Mouse (Mus musculus): ENCODE data around the gene D130052B06Rik. TPM values are rescaled to one million over a fixed set of nuclear protein-coding genes. Genes with fewer than 3 reads are reported as not detected.

D130052B06Rik gene
- 0.80 and 1.6 TPM in 2 replicates for polyA plus RNA-seq (2016; fragmentation: Nextera tagmentation; extraction: Ambion mirVana)

GRCm38 (mm10) chr11:33598986-33599385 lies at the start of gene D130052B06Rik:
D130052B06Rik (plus strand) TSS chr11:33599302.
- Histone ChIP-seq H3K4me2 (replicated peaks) (no peak within 1 kb of the TSS), H3K9ac (no peak within 1 kb of the TSS), H3K27ac (no peak within 1 kb of the TSS), H3K9me3 (no peaks in the 10 kb centered on the region), H3K4me3 (no peak within 1 kb of the TSS), H3K4me1 (no peaks in the 10 kb centered on the region), H3K27me3 (replicated peaks) (no peaks in the 10 kb centered on the region), H3K36me3 (no peaks in the 10 kb centered on the region)
- 85% methylated on average over 4 of the region's 4 CpGs for WGBS
- no peak for ATAC-seq (ENCODE audit: low FRiP score, low read depth)

DNA sequence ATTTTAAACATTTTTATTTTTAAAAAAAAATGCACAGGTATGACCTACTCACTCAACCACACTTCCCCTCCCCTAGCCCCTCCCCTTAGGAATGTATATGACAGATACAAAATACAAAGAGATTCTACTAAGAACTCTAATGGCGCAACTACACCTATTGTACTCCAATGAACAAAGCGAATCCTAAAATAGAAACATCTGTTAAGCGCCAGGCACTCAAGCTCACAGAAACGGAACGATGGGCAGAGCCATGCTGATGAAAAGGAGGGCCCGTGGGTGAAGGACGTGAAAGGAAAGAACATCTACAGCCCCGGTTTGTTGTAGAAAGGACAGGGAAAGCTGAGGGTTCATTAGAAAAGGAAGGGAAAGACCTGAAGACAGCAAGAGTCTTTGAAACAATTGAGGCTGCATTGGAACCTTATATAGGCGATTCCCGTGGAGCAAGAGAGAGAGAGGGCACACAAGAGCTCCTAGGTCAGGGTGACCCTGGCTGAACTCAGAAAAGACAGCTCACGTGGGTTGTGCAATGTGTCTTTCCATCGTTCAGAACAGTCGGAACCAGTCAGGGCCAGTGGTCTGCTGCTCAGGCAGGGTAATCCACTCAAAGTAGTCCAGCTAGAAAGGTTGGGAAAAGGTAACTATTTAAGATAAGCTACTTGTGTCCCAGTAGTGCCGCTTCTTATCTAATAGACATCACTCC lies 48.1 kb upstream of the D130052B06Rik start:
- H3K4me3 ChIP-seq, result no peak overlapping the region
- no peaks in the 10 kb centered on the region for H3K27me3 ChIP-seq (replicated peaks)
- H3K4me1 ChIP-seq, result no peaks in the 10 kb centered on the region
- no peak overlapping the region for H3K9ac ChIP-seq
- no peak for ATAC-seq (ENCODE audit: low FRiP score, low read depth)
- no peak overlapping the region for H3K27ac ChIP-seq
- H3K36me3 ChIP-seq, result no peaks in the 10 kb centered on the region
- WGBS, result 79% methylated on average over 14 of the region's 14 CpGs
- no peak overlapping the region for H3K4me2 ChIP-seq (replicated peaks)
- no peaks in the 10 kb centered on the region for H3K9me3 ChIP-seq

DNA sequence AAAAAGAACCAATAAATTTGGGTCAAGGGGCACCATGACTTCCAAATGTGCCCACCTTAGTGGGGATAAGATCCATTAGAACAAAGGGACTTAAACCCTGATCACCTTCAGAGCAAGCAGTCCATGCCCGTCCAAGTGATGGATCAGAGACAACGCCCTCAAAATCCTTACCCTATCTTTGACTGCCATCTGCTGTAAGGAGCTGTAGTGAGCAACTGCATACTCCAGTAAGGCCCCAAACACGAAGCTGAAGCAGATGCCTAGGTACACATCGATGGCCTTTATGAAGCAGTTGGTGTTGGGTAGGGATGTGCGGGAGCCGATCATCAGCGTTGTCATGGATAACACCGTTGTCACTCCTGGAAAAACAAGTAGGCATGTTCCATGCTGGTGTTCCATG lies 45.0 kb upstream of the D130052B06Rik start:
- no peak for ATAC-seq (ENCODE audit: low FRiP score, low read depth)
- Histone ChIP-seq H3K27ac (no peak overlapping the region), H3K9ac (no peak overlapping the region), H3K4me2 (replicated peaks) (no peak overlapping the region), H3K36me3 (no peaks in the 10 kb centered on the region), H3K4me3 (no peak overlapping the region), H3K9me3 (no peaks in the 10 kb centered on the region), H3K4me1 (no peaks in the 10 kb centered on the region), H3K27me3 (replicated peaks) (no peaks in the 10 kb centered on the region)
- 87% methylated on average over 8 of the region's 8 CpGs for WGBS

- ATAC-seq (ENCODE audit: low FRiP score, low read depth), result no peak
- 87% methylated on average over 2 of the region's 2 CpGs for WGBS
- no peak overlapping the region for H3K4me3 ChIP-seq
- no peak overlapping the region for H3K9ac ChIP-seq
- H3K27ac ChIP-seq, result no peak overlapping the region
- H3K4me2 ChIP-seq (replicated peaks), result no peak overlapping the region
- no peaks in the 10 kb centered on the region for H3K9me3 ChIP-seq
- no peaks in the 10 kb centered on the region for H3K36me3 ChIP-seq
- no peaks in the 10 kb centered on the region for H3K4me1 ChIP-seq
- no peaks in the 10 kb centered on the region for H3K27me3 ChIP-seq (replicated peaks)
These were observed 35.2 kb upstream of the D130052B06Rik start for GRCm38 (mm10) chr11:33563921-33564320.

DNA sequence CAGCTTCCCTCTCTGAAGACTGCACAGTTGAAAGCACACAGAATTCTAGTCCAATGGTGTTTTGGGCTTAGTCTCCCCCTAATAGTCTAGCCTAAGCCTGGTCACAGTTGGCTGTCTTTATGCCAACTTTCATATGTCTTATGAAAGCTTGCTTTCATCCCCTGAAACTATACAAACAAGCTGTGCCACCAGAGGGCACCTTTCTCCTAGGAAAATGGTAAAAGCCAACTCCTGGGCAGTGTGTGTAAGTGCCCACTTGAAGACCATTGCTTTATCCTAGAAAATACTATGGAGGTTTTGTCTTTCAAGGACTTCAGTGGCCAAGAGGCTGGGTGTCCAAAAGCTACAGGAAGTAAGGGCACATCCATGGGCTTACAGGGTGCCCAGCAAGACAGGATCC lies 28.7 kb upstream of the D130052B06Rik start:
- Histone ChIP-seq H3K4me3 (no peak overlapping the region), H3K9ac (no peak overlapping the region), H3K4me1 (no peaks in the 10 kb centered on the region), H3K27ac (no peak overlapping the region), H3K9me3 (no peaks in the 10 kb centered on the region), H3K27me3 (replicated peaks) (0 out of 2 replicates have a peak, but pooled peaks cover 2% of the 10 kb centered on the region), H3K36me3 (no peaks in the 10 kb centered on the region), H3K4me2 (replicated peaks) (no peak overlapping the region)
- ATAC-seq (ENCODE audit: low FRiP score, low read depth), result no peak

GRCm38 (mm10) chr11:33574944-33575343 lies 24.2 kb upstream of the D130052B06Rik start:
- 80% methylated on average over 3 of the region's 3 CpGs for WGBS
- ATAC-seq (ENCODE audit: low FRiP score, low read depth), result no peak

GRCm38 (mm10) chr11:33578859-33579258 lies 20.2 kb upstream of the D130052B06Rik start, which contains the start of gene Gabrp:
Gabrp (minus strand) TSS chr11:33578959.
- H3K9me3 ChIP-seq, result no peaks in the 10 kb centered on the region
- no peak within 1 kb of the TSS for H3K27ac ChIP-seq
- H3K9ac ChIP-seq, result no peak within 1 kb of the TSS
- 62% methylated on average over 6 of the region's 6 CpGs for WGBS
- no peaks in the 10 kb centered on the region for H3K4me1 ChIP-seq
- no peak within 1 kb of the TSS for H3K4me2 ChIP-seq (replicated peaks)
- no peaks in the 10 kb centered on the region for H3K36me3 ChIP-seq
- no peak for ATAC-seq (ENCODE audit: low FRiP score, low read depth)
- H3K4me3 ChIP-seq, result no peak within 1 kb of the TSS
- no peaks in the 10 kb centered on the region for H3K27me3 ChIP-seq (replicated peaks)

More at GRCm38 (mm10) chr11:33574944-33575343, 24.2 kb upstream of the D130052B06Rik start:
- Histone ChIP-seq H3K4me2 (replicated peaks) (no peak overlapping the region), H3K9ac (no peak overlapping the region), H3K27me3 (replicated peaks) (0 out of 2 replicates have a peak, but pooled peaks cover 2% of the 10 kb centered on the region), H3K4me3 (no peak overlapping the region), H3K9me3 (no peaks in the 10 kb centered on the region), H3K4me1 (no peaks in the 10 kb centered on the region), H3K27ac (no peak overlapping the region), H3K36me3 (no peaks in the 10 kb centered on the region)

DNA sequence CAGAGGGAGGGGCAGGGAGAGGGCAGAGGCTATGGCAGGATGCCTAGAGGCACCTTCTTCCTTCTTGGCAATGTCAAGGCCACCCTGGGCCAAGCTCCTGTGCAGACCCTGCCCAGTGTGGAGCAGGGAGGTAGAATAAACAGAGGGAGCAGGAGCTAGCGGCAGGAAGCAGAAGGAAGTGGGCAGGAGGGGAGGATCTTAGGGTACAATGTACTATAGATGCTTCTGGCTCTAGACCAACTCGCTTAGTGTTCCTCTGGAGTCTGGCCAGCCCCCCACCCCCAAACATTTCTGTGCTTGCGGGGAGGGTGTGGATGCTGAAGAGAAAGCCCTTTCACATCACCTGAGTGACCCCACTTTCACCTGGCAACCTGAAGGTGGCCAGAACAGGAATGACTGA lies 19.5 kb upstream of the D130052B06Rik start:
- Histone ChIP-seq H3K27ac (no peak overlapping the region), H3K27me3 (replicated peaks) (no peaks in the 10 kb centered on the region), H3K9me3 (no peaks in the 10 kb centered on the region), H3K9ac (no peak overlapping the region), H3K4me1 (no peaks in the 10 kb centered on the region), H3K4me3 (no peak overlapping the region), H3K36me3 (no peaks in the 10 kb centered on the region), H3K4me2 (replicated peaks) (no peak overlapping the region)
- WGBS, result 70% methylated on average over 3 of the region's 3 CpGs
- ATAC-seq (ENCODE audit: low FRiP score, low read depth), result no peak

- H3K9ac ChIP-seq, result no peak overlapping the region
- no peak overlapping the region for H3K4me3 ChIP-seq
- no peaks in the 10 kb centered on the region for H3K9me3 ChIP-seq
- H3K27me3 ChIP-seq (replicated peaks), result no peaks in the 10 kb centered on the region
- WGBS, result 86% methylated on average over 6 of the region's 6 CpGs
- H3K27ac ChIP-seq, result no peak overlapping the region
- no peak overlapping the region for H3K4me2 ChIP-seq (replicated peaks)
- no peak for ATAC-seq (ENCODE audit: low FRiP score, low read depth)
- H3K4me1 ChIP-seq, result no peaks in the 10 kb centered on the region
- no peaks in the 10 kb centered on the region for H3K36me3 ChIP-seq
These were observed 12.5 kb upstream of the D130052B06Rik start for GRCm38 (mm10) chr11:33586614-33587013.

DNA sequence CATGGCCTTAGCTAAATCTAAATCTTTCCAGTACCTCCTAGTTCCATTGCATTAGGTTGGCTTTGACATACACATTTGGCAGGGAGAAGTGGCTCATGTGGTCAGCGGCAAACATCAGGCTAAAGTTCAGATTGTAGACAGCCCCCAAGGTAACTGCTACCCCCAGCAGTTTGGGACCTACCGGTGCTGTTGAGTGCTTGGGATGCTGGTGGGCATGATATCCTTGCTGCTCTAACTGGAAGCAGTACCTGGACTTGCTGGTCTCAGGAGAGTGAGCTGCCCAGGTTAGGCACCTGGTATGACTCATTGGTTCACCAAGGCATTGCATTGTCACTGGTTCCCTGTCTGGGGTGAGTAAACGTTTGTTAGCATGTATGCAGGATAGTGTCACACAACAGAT lies 8.3 kb upstream of the D130052B06Rik start:
- Histone ChIP-seq H3K36me3 (no peaks in the 10 kb centered on the region), H3K4me3 (no peak overlapping the region), H3K27me3 (replicated peaks) (no peaks in the 10 kb centered on the region), H3K4me1 (no peaks in the 10 kb centered on the region), H3K27ac (no peak overlapping the region), H3K9ac (no peak overlapping the region), H3K4me2 (replicated peaks) (no peak overlapping the region), H3K9me3 (no peaks in the 10 kb centered on the region)
- ATAC-seq (ENCODE audit: low FRiP score, low read depth), result no peak
- 93% methylated on average over 3 of the region's 3 CpGs for WGBS

GRCm38 (mm10) chr11:33592826-33593225 lies 6.3 kb upstream of the D130052B06Rik start:
- no peak for ATAC-seq (ENCODE audit: low FRiP score, low read depth)
- Histone ChIP-seq H3K27me3 (replicated peaks) (no peaks in the 10 kb centered on the region), H3K4me2 (replicated peaks) (no peak overlapping the region), H3K27ac (no peak overlapping the region), H3K36me3 (no peaks in the 10 kb centered on the region), H3K9ac (no peak overlapping the region), H3K4me3 (no peak overlapping the region), H3K9me3 (no peaks in the 10 kb centered on the region), H3K4me1 (no peaks in the 10 kb centered on the region)
- WGBS, result 82% methylated on average over 4 of the region's 4 CpGs

DNA sequence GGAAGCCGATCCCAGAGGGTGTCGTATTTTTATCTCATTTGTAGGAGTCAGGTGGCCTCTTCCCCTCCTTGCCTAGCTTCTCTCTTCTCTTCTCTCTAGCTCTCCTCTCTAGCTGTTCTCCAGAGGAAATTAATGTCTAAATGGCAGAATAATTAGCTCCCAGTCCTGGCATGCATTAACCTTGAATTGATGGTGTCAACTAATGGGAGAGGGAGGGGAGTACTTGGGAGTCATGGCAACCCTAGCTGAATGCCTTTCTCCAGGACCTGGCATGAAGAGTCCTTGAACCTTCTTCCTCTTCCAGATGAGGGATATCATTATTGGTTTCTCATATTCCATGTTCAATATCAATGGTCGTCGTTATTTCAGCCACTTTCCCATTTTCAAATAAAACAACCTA lies 2.4 kb upstream of the D130052B06Rik start:
- 74% methylated on average over 4 of the region's 4 CpGs for WGBS
- ATAC-seq (ENCODE audit: low FRiP score, low read depth), result 0 out of 2 replicates have a peak, but pooled peaks have one; percentile 37
- H3K36me3 ChIP-seq, result no peaks in the 10 kb centered on the region

GRCm38 (mm10) chr11:33603174-33603573 lies 4.1 kb downstream of the D130052B06Rik start:
- Histone ChIP-seq H3K9me3 (no peaks in the 10 kb centered on the region), H3K4me2 (replicated peaks) (no peak overlapping the region), H3K4me1 (no peaks in the 10 kb centered on the region), H3K9ac (no peak overlapping the region), H3K27ac (no peak overlapping the region), H3K36me3 (no peaks in the 10 kb centered on the region), H3K27me3 (replicated peaks) (no peaks in the 10 kb centered on the region), H3K4me3 (no peak overlapping the region)
- WGBS, result 83% methylated on average over 2 of the region's 2 CpGs
- ATAC-seq (ENCODE audit: low FRiP score, low read depth), result no peak

More for the DNA sequence above, 2.4 kb upstream of the D130052B06Rik start:
- Histone ChIP-seq H3K4me2 (replicated peaks) (no peak overlapping the region), H3K4me1 (no peaks in the 10 kb centered on the region), H3K27me3 (replicated peaks) (no peaks in the 10 kb centered on the region), H3K9ac (no peak overlapping the region), H3K4me3 (no peak overlapping the region), H3K27ac (no peak overlapping the region), H3K9me3 (no peaks in the 10 kb centered on the region)
